Mouse (Mus musculus) myocyte (in vitro differentiated cells): ENCODE measurements around the gene Otol1. TPM values are rescaled to one million over a fixed set of nuclear protein-coding genes. Genes with fewer than 3 reads are reported as not detected.

Source experiments
- H3K27me3 ChIP-seq: one replicate; pipeline ENCODE4 v1.6.1; 2011; ENCODE audit not compliant: control insufficient read depth, insufficient read depth, insufficient read length
- H3K36me3 ChIP-seq: one replicate; pipeline ENCODE4 v1.6.1; 2011; ENCODE audit not compliant: control insufficient read depth, insufficient read depth
- H3K4me2 ChIP-seq: one replicate; pipeline ENCODE4 v1.6.1; 2011; ENCODE audit warnings: low read depth, control low read depth
- H3K4me3 ChIP-seq: one replicate; pipeline ENCODE4 v1.5.1; 2011; ENCODE audit warnings: mild to moderate bottlenecking, control low read depth, moderate library complexity
- H3K79me2 ChIP-seq: one replicate; pipeline ENCODE4 v1.6.1; 2011; ENCODE audit not compliant: control insufficient read depth, insufficient read depth
- H3ac ChIP-seq: one replicate; pipeline ENCODE4 v1.6.1; 2011; ENCODE audit not compliant: control insufficient read depth, insufficient read length
- CEBPB ChIP-seq: IDR thresholded peaks from 2 replicates; pipeline ENCODE4 v1.6.1; 2011; ENCODE audit warnings: mild to moderate bottlenecking, moderate library complexity; ENCODE audit not compliant: poor library complexity, insufficient read depth, severe bottlenecking
- E2F4 ChIP-seq: IDR thresholded peaks from one replicate; pipeline ENCODE4 v1.6.1; 2011; ENCODE audit warnings: mild to moderate bottlenecking, control low read depth, moderate library complexity; ENCODE audit not compliant: insufficient read depth
- MAX ChIP-seq: IDR thresholded peaks from one replicate; pipeline ENCODE4 v1.6.1; 2011; ENCODE audit warnings: low read depth, mild to moderate bottlenecking, control low read depth
- MYOD1 ChIP-seq, 3 experiments: IDR thresholded peaks; one replicate each; pipeline ENCODE4 v1.6.1; 2011; ENCODE audit warnings: control low read depth in 2 of 3, low read depth in 2 of 3, mild to moderate bottlenecking in 2 of 3, moderate library complexity in 1 of 3; ENCODE audit not compliant: insufficient read length in 2 of 3, control insufficient read depth in 1 of 3
- MYOG ChIP-seq, 3 experiments: IDR thresholded peaks; one replicate each; pipeline ENCODE4 v1.6.1; 2011; ENCODE audit warnings: control low read depth in 2 of 3, low read depth in 2 of 3, mild to moderate bottlenecking in 2 of 3; ENCODE audit not compliant: insufficient read length in 2 of 3, control insufficient read depth in 1 of 3, insufficient read depth in 1 of 3
- POLR2A ChIP-seq: IDR thresholded peaks from one replicate; pipeline ENCODE4 v1.6.1; 2011; ENCODE audit warnings: low read depth, mild to moderate bottlenecking, control low read depth, moderate library complexity; ENCODE audit not compliant: insufficient read length
- POLR2AphosphoS2 ChIP-seq: IDR thresholded peaks from one replicate; pipeline ENCODE4 v1.6.1; 2011; ENCODE audit warnings: low read depth, control low read depth; ENCODE audit not compliant: insufficient read length
- REST ChIP-seq: IDR thresholded peaks from one replicate; pipeline ENCODE4 v1.6.1; 2011; ENCODE audit warnings: mild to moderate bottlenecking, control low read depth, moderate library complexity; ENCODE audit not compliant: insufficient read depth, insufficient read length
- SRF ChIP-seq: IDR thresholded peaks from one replicate; pipeline ENCODE4 v1.6.1; 2011; ENCODE audit warnings: low read depth; ENCODE audit not compliant: control insufficient read depth, insufficient read length
- TCF12 ChIP-seq: IDR thresholded peaks from one replicate; pipeline ENCODE4 v1.6.1; 2011; ENCODE audit warnings: mild to moderate bottlenecking, control low read depth; ENCODE audit not compliant: poor library complexity, insufficient read depth, severe bottlenecking
- TCF3 ChIP-seq: IDR thresholded peaks from one replicate; pipeline ENCODE4 v1.6.1; 2011; ENCODE audit warnings: low read depth, control low read depth; ENCODE audit not compliant: insufficient read length
- USF1 ChIP-seq: IDR thresholded peaks from one replicate; pipeline ENCODE4 v1.6.1; 2011; ENCODE audit warnings: low read depth, mild to moderate bottlenecking, control low read depth, moderate library complexity
- polyA plus RNA-seq: library from polyadenylated mRNA; unstranded; fragments of >200 nt; fragmentation: generic; extraction: Trizol; gene quantifications from one replicate; pipeline ENCODE4 v1.2.1, GENCODE M21; 2012; ENCODE audit warnings: missing spikeins

The Otol1 gene
- polyA plus RNA-seq, 1 experiment, result not detected

- no peak overlapping the region for H3K4me2 ChIP-seq
- no peak overlapping the region for H3K4me3 ChIP-seq
- no peaks in the 10 kb centered on the region for H3K79me2 ChIP-seq
- H3K36me3 ChIP-seq, result no peaks in the 10 kb centered on the region
- no peaks in the 10 kb centered on the region for H3K27me3 ChIP-seq
- no peak overlapping the region for H3ac ChIP-seq
- no peak for TF ChIP-seq REST
- TF ChIP-seq MYOD1 (IDR thresholded peaks at IDR 0.05; ENCODE audit: control insufficient read depth in 1 of 3, insufficient read length in 2 of 3, low read depth in 2 of 3), result no peak
- no peak for TF ChIP-seq SRF
- TF ChIP-seq MAX, result no peak
- no peak for TF ChIP-seq POLR2AphosphoS2
- no peak for TF ChIP-seq TCF12
- no peak for TF ChIP-seq TCF3
- TF ChIP-seq POLR2A, result no peak
- TF ChIP-seq CEBPB, result no peak
- TF ChIP-seq USF1, result no peak
- no peak for TF ChIP-seq E2F4
- TF ChIP-seq MYOG (IDR thresholded peaks at IDR 0.05; ENCODE audit: control insufficient read depth in 1 of 3, insufficient read depth in 1 of 3, insufficient read length in 2 of 3, low read depth in 2 of 3), result no peak
Measured at GRCm38 (mm10) chr3:70029260-70029659, 21.8 kb downstream of the Otol1 start.

- Histone ChIP-seq H3K36me3 (no peaks in the 10 kb centered on the region), H3K4me3 (no peak overlapping the region), H3K27me3 (no peaks in the 10 kb centered on the region), H3K4me2 (no peak overlapping the region), H3K79me2 (no peaks in the 10 kb centered on the region), H3ac (no peak overlapping the region)
- TF ChIP-seq REST (no peak), CEBPB (no peak), MYOD1 (IDR thresholded peaks at IDR 0.05; ENCODE audit: control insufficient read depth in 1 of 3, insufficient read length in 2 of 3, low read depth in 2 of 3) (no peak), MYOG (IDR thresholded peaks at IDR 0.05; ENCODE audit: control insufficient read depth in 1 of 3, insufficient read depth in 1 of 3, insufficient read length in 2 of 3, low read depth in 2 of 3) (no peak), E2F4 (no peak), MAX (no peak), SRF (no peak), USF1 (no peak), TCF3 (no peak), POLR2AphosphoS2 (no peak), TCF12 (no peak), POLR2A (no peak)
Measured at GRCm38 (mm10) chr3:70035593-70035992, 28.2 kb downstream of the Otol1 start.

Other genes starting within 250 kb of the Otol1 start
- gene Sptssb, start 147.7 kb upstream of the Otol1 start, polyA plus RNA-seq, result not detected